Mouse (Mus musculus): ENCODE data around the gene Mpi. TPM values are rescaled to one million over a fixed set of nuclear protein-coding genes. Genes with fewer than 3 reads are reported as not detected.

Gene Mpi
- polyA plus RNA-seq, 1 experiment from 2014 or later: 24.6 TPM

DNA sequence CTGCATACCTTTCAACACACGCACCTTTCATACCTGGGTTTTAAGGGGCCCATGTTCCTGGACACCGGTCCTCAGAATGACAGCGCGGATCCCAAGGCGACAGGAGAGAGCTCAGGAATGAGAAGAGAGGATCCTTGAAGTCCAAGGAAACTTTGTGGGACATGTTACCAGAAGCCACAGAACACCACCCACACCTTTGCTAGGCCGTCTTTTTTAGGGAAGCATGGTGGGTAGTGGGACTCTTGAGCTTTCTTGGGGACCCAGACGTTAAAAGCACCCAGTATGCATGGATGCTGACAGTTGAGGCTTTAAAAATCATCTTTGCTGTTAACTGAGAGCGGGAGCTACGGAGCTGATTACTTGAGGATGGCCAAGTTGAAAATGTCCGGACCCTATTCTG is 47.7 kb downstream of the Mpi start:
- H3K9me3 ChIP-seq (ENCODE audit: control insufficient read depth, low read length): no peaks in the 10 kb centered on the region
- DNase-seq (ENCODE audit: low spot score) (no peak), ATAC-seq (ENCODE audit: low FRiP score, low TSS enrichment) (no peak)
- 60% methylated on average over 10 of the region's 10 CpGs for WGBS
- no peaks in the 10 kb centered on the region for H3K36me3 ChIP-seq (ENCODE audit: control insufficient read depth, insufficient read depth, low read length)
- no peak overlapping the region for H3K27ac ChIP-seq (replicated peaks)
- no peak overlapping the region for H3K4me3 ChIP-seq (ENCODE audit: low read depth, low read length)
- TF ChIP-seq CTCF (IDR thresholded peaks at IDR 0.05; ENCODE audit: low read depth): no peak
- no peak for TF ChIP-seq EP300 (optimal IDR thresholded peaks at IDR 0.05)
- H3K9ac ChIP-seq (ENCODE audit: low read length): no peak overlapping the region
- H3K27me3 ChIP-seq (ENCODE audit: control insufficient read depth, insufficient read depth, low read length): peaks cover 9% of the 10 kb centered on the region
- H3K4me2 ChIP-seq (replicated peaks; ENCODE audit: low read depth): no peak overlapping the region
- 0 out of 2 replicates have a peak, but pooled peaks cover 7% of the 10 kb centered on the region for H3K4me1 ChIP-seq (replicated peaks; ENCODE audit: control insufficient read depth, insufficient read depth)

DNA sequence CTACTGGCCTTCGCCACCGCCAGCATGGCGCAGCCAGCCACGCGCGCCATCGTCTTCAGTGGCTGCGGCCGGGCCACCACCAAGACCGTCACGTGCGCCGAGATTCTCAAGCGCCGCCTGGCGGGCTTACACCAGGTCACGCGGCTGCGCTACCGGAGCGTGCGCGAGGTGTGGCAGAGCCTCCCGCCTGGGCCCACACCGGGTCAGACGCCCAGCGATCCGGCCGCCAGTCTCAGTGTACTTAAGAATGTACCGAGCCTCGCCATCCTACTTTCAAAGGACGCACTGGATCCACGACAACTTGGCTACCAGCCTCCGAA is 48.2 kb downstream of the Mpi start:
- Histone ChIP-seq H3K27ac (replicated peaks) (no peak overlapping the region), H3K4me1 (replicated peaks; ENCODE audit: control insufficient read depth, insufficient read depth) (0 out of 2 replicates have a peak, but pooled peaks cover 7% of the 10 kb centered on the region), H3K27me3 (ENCODE audit: control insufficient read depth, insufficient read depth, low read length) (peaks cover 9% of the 10 kb centered on the region), H3K4me3 (ENCODE audit: low read depth, low read length) (peak overlapping the region; percentile 43), H3K4me2 (replicated peaks; ENCODE audit: low read depth) (peak overlapping the region; percentile 78), H3K9ac (ENCODE audit: low read length) (peak overlapping the region; percentile 43), H3K36me3 (ENCODE audit: control insufficient read depth, insufficient read depth, low read length) (no peaks in the 10 kb centered on the region), H3K9me3 (ENCODE audit: control insufficient read depth, low read length) (no peaks in the 10 kb centered on the region)
- peak; percentile 89 for DNase-seq (ENCODE audit: low spot score)
- peak; percentile 85 for ATAC-seq (ENCODE audit: low FRiP score, low TSS enrichment)
- TF ChIP-seq EP300 (optimal IDR thresholded peaks at IDR 0.05) (no peak), CTCF (IDR thresholded peaks at IDR 0.05; ENCODE audit: low read depth) (peak; percentile 66)
- WGBS: under 1% methylated on average over 33 of the region's 34 CpGs

DNA sequence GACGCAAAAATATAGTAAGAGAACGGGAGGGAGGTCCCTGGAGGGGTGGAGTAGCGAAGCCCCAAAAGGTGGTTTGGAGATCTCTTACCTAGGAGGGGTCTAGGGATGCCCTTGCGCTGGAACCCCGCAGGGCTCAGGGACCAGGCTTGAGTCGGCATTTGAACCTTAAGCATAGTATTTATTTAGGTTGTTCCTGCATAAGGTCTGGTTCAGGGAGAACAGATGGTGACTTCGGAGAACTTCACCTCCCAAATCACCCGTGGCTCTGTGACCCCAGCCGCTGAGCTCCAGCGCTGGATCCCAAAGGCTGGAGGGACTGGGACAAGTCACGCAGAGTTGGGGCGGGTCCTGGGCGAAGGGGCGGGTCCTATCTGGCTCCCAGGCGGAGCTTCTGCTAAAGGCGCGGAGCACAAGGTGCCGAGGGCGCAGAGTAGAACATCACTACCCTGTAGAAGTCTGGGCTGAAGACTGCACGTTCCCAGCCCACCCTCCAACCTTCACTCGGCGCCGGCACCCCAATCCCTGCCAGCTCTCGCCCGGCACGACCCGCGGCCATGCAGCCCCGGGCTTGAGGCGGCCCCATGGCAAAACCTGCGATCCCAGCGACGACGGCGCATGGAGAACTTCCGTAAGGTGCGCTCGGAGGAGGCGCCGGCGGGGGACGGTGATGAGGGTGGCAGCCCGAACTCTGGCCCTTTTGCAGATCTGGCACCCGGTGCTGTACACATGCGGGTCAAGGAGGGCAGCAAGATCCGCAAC is 48.8 kb downstream of the Mpi start, which contains the start of gene Rpp25:
TSS of gene Rpp25 (plus strand) at position 405 of the 759 bp plus-strand sequence.
- Histone ChIP-seq H3K4me1 (replicated peaks; ENCODE audit: control insufficient read depth, insufficient read depth) (0 out of 2 replicates have a peak, but pooled peaks cover 7% of the 10 kb centered on the region), H3K36me3 (ENCODE audit: control insufficient read depth, insufficient read depth, low read length) (no peaks in the 10 kb centered on the region), H3K4me2 (replicated peaks; ENCODE audit: low read depth) (peak within 1 kb of the TSS; percentile 78), H3K4me3 (ENCODE audit: low read depth, low read length) (peak within 1 kb of the TSS; percentile 43), H3K9ac (ENCODE audit: low read length) (peak within 1 kb of the TSS; percentile 43), H3K9me3 (ENCODE audit: control insufficient read depth, low read length) (no peaks in the 10 kb centered on the region), H3K27me3 (ENCODE audit: control insufficient read depth, insufficient read depth, low read length) (peaks cover 9% of the 10 kb centered on the region), H3K27ac (replicated peaks) (peak within 1 kb of the TSS; percentile 8; the same call in 1 of the 2 replicates)
- TF ChIP-seq CTCF (IDR thresholded peaks at IDR 0.05; ENCODE audit: low read depth) (no peak), EP300 (optimal IDR thresholded peaks at IDR 0.05) (no peak)
- WGBS: under 1% methylated on average over 46 of the region's 46 CpGs
- peak; percentile 79 for ATAC-seq (ENCODE audit: low FRiP score, low TSS enrichment)
- DNase-seq (ENCODE audit: low spot score): peak; percentile 81

DNA sequence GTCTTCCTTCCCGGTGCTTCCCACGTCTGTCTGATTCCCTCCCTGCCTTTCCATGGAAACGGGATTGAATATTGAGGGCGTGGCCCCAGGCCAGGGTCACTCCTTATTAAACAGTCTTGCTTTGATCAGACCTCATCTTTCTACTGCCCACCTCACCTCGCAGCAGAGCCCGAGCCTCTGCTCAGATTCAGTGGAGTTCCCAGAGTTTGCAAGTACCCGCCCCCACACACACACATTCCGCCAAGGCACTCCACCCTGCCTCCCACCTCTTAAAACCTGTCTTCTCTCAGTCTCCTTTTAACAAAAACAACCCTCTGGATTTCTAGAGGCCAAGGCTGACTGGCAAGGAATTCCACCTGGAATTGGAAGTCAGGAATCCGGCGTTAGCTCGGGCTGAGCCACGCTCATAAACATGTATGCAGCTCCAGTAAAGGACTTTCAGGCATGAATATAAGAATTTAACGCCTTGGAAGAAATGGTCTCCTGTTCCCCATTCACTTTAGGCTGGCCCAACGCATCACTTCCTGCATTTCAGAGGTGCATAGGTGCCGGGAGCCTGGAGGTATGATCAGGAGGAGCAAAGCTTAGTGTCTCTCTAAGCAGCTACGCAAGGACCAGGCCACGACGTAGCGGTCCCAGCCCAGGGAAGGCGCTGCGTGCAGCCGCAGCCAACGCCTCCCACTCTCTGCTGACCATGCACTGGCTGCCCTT is 49.5 kb downstream of the Mpi start:
- H3K9ac ChIP-seq (ENCODE audit: low read length): 0 out of 2 replicates have a peak overlapping the region, but pooled peaks have one; percentile 18
- 0 out of 2 replicates have a peak, but pooled peaks cover 7% of the 10 kb centered on the region for H3K4me1 ChIP-seq (replicated peaks; ENCODE audit: control insufficient read depth, insufficient read depth)
- no peaks in the 10 kb centered on the region for H3K9me3 ChIP-seq (ENCODE audit: control insufficient read depth, low read length)
- TF ChIP-seq EP300 (optimal IDR thresholded peaks at IDR 0.05) (no peak), CTCF (IDR thresholded peaks at IDR 0.05; ENCODE audit: low read depth) (no peak)
- H3K4me3 ChIP-seq (ENCODE audit: low read depth, low read length): peak overlapping the region; percentile 43
- peak overlapping the region; percentile 78 for H3K4me2 ChIP-seq (replicated peaks; ENCODE audit: low read depth)
- H3K27ac ChIP-seq (replicated peaks): no peak overlapping the region; the same call in 1 of the 2 replicates
- ATAC-seq (ENCODE audit: low FRiP score, low TSS enrichment) (peak; percentile 7; the same call in 1 of the 2 replicates), DNase-seq (ENCODE audit: low spot score) (peak; percentile 40)
- H3K36me3 ChIP-seq (ENCODE audit: control insufficient read depth, insufficient read depth, low read length): no peaks in the 10 kb centered on the region
- WGBS: 5% methylated on average over 23 of the region's 23 CpGs
- H3K27me3 ChIP-seq (ENCODE audit: control insufficient read depth, insufficient read depth, low read length): peaks cover 9% of the 10 kb centered on the region

DNA sequence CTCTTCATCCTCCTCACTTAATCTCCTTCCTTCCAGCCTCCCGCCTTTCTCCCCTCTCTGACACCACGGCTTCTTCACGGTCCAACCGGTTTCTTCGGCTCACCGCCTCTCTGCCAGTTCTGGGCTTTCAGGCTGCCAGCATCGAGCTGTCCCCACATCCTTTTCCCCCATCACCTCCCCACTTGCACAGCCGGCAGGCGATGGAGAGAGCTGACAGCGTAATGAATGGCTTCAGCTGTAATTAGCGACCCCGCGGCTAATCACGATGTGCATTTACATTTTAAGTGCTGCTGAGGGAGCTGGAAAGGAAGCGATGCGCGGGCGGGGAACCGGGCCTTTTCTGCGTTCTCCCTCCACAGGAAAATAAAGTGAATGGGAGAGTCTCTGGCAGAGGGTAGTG is 50.7 kb downstream of the Mpi start:
- no peak overlapping the region for H3K9ac ChIP-seq (ENCODE audit: low read length)
- H3K4me3 ChIP-seq (ENCODE audit: low read depth, low read length): no peak overlapping the region
- H3K27ac ChIP-seq (replicated peaks): no peak overlapping the region
- H3K4me1 ChIP-seq (replicated peaks; ENCODE audit: control insufficient read depth, insufficient read depth): 0 out of 2 replicates have a peak, but pooled peaks cover 7% of the 10 kb centered on the region
- TF ChIP-seq CTCF (IDR thresholded peaks at IDR 0.05; ENCODE audit: low read depth) (no peak), EP300 (optimal IDR thresholded peaks at IDR 0.05) (no peak)
- H3K4me2 ChIP-seq (replicated peaks; ENCODE audit: low read depth): no peak overlapping the region
- H3K27me3 ChIP-seq (ENCODE audit: control insufficient read depth, insufficient read depth, low read length): peaks cover 9% of the 10 kb centered on the region
- WGBS: 12% methylated on average over 20 of the region's 20 CpGs
- no peak for ATAC-seq (ENCODE audit: low FRiP score, low TSS enrichment)
- no peaks in the 10 kb centered on the region for H3K9me3 ChIP-seq (ENCODE audit: control insufficient read depth, low read length)
- DNase-seq (ENCODE audit: low spot score): no peak
- H3K36me3 ChIP-seq (ENCODE audit: control insufficient read depth, insufficient read depth, low read length): no peaks in the 10 kb centered on the region

All from stomach, postnatal 0 days (tissue).